Mouse (Mus musculus): ENCODE results near the gene Ugdh. TPM values are rescaled to one million over a fixed set of nuclear protein-coding genes. Genes with fewer than 3 reads are reported as not detected.

The Ugdh gene
- total RNA-seq, 2 experiments from 2014 or later = 15.0 to 15.2 TPM

- intact Hi-C loops (cut with DNase I) = no loop called here
Observed at GRCm38 (mm10) chr5:65367837-65368236, 67.9 kb downstream of the Ugdh start.

More at GRCm38 (mm10) chr5:65367837-65368236, 67.9 kb downstream of the Ugdh start:
- DNase-seq = no peak

Other genes starting within 250 kb of the Ugdh start
- gene Wdr19, start 236.3 kb downstream of the Ugdh start, total RNA-seq (2021) = 1 to 10 TPM; 1.6 to 1.7 TPM
- gene Rfc1, start 100.3 kb downstream of the Ugdh start, total RNA-seq (2021) = 10 to 100 TPM; 31.1 to 42.5 TPM
- under 1 TPM; 0.14 to 0.36 TPM for gene Klb, start 87.6 kb downstream of the Ugdh start, total RNA-seq (2021)
- 100 to 1,000 TPM; 645 to 671 TPM for gene Rpl9, start 44.5 kb downstream of the Ugdh start, total RNA-seq (2021)
- 10 to 100 TPM; 54.8 to 55.8 TPM for gene Lias, start 44.5 kb downstream of the Ugdh start, total RNA-seq (2021)
- 1 to 10 TPM in 1 of 2 experiments, not detected in 1; 2.1 TPM for gene Gm43552, start 56.9 kb upstream of the Ugdh start, total RNA-seq (2021)
- gene Smim14, start 101.2 kb upstream of the Ugdh start, total RNA-seq (2021) = 10 to 100 TPM; 88.8 to 95.0 TPM
- 10 to 100 TPM; 59.4 to 67.6 TPM for gene Ube2k, start 101.3 kb upstream of the Ugdh start, total RNA-seq (2021)